Mouse (Mus musculus) lung, postnatal 0 days (tissue): Measurements from ENCODE around the gene Cox7a1.

Source experiments
- CTCF ChIP-seq: IDR thresholded peaks from 2 replicates; pipeline ENCODE4 v1.5.1; 2016; ENCODE audit warnings: antibody characterized with exemption, mild to moderate bottlenecking
- EP300 ChIP-seq: IDR thresholded peaks from 2 replicates; pipeline ENCODE4 v1.6.1; 2016; ENCODE audit warnings: antibody characterized with exemption, mild to moderate bottlenecking, control low read depth

DNA sequence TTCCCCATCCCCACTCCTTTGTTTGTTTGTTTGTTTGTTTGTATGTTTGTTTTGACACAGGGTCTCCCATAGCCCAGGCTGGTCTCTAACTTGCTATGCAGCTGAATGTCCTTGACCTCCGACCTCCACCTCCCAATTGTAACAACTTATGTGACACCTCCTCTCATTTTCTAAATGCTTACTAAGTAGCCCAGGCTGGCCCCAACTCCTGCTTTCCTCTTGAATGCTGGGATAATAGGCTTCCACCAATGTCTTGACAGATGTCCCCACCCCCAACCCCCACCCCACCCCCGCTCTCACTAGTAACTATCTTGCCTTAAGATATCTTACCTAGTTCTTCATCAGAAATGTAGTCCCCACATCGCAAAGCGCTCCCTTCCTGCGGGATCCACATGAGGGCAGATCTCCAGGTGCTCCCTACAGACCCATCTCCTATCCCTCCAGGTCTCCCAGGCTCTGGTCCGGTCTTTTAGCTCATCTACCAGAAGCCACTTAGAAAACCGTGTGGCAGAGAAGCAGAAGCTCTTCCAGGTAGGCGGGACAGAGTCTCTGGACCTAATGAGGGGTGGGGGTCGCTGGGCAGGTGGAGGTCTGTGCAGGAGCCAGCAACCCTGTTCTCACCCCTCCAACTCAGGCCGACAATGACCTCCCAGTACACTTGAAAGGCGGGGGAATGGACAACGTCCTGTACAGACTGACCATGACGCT lies 851 bp downstream of the Cox7a1 start:
- TF ChIP-seq CTCF (no peak), EP300 (no peak)
